ENCODE assay signal across 30 mouse cellular contexts in genomic region chr9:113762389-113762788, GRCm38 (mm10). TPM values are rescaled to one million over a fixed set of nuclear protein-coding genes. Genes with fewer than 3 reads are reported as not detected.
A peak's percentile ranks its signal among the peaks of the same experiment; 100 is the strongest.
DNase-seq lines count a peak whose midpoint lies in the region; ATAC-seq and TF ChIP-seq lines count a peak whose summit lies in the region.
"Had no signal": no experiment of that assay in that cellular context is flagged by ENCODE, and none has a peak within 500 bp of the region (broad histone marks: within the 10 kb centered on the region; RNA-seq: fewer than 3 reads in every experiment).

No protein-coding gene starts in this region.

- 61% methylated on average over 6 of the region's 6 CpGs for WGBS in kidney, embryonic 15.5 days
- WGBS in intestine, postnatal 0 days, result 46% methylated on average over 6 of the region's 6 CpGs

- no peak overlapping the region for H3K9ac ChIP-seq in kidney, embryonic 15.5 days
- no peak overlapping the region for H3K9ac ChIP-seq in intestine, postnatal 0 days (ENCODE audit: low read depth, low read length)
- H3K9ac ChIP-seq: embryonic facial prominence, embryonic 13.5 days; forebrain, embryonic 13.5 days; heart, embryonic 13.5 days; hindbrain, embryonic 14.5 days had no signal

- H3K27ac ChIP-seq in kidney, embryonic 15.5 days, result no peak overlapping the region
- H3K27ac ChIP-seq in intestine, postnatal 0 days (ENCODE audit: low read depth, low read length), result peak overlapping the region; percentile 51; the same call in 1 of the 2 replicates
- H3K27ac ChIP-seq: embryonic facial prominence, embryonic 10.5 days; embryonic facial prominence, embryonic 13.5 days; forebrain, embryonic 10.5 days; forebrain, embryonic 13.5 days; heart, adult 2 months; heart, embryonic 10.5 days; heart, embryonic 13.5 days; hindbrain, embryonic 14.5 days; hindbrain, postnatal 0 days had no signal

- H3K4me2 ChIP-seq in kidney, embryonic 15.5 days, result no peak overlapping the region
- H3K4me2 ChIP-seq in intestine, postnatal 0 days (replicated peaks; ENCODE audit: low read depth), result no peak overlapping the region
- H3K4me2 ChIP-seq: embryonic facial prominence, embryonic 13.5 days; forebrain, embryonic 13.5 days; heart, embryonic 13.5 days; hindbrain, embryonic 14.5 days had no signal

- H3K4me1 ChIP-seq in kidney, embryonic 15.5 days, result no peaks in the 10 kb centered on the region
- H3K4me1 ChIP-seq in megakaryocyte, embryonic 14.5 days, result peaks cover 7% of the 10 kb centered on the region
- H3K4me1 ChIP-seq in intestine, postnatal 0 days (replicated peaks; ENCODE audit: control insufficient read depth, insufficient read depth, low read length), result no peaks in the 10 kb centered on the region
- H3K4me1 ChIP-seq: embryonic facial prominence, embryonic 10.5 days; embryonic facial prominence, embryonic 13.5 days; forebrain, embryonic 10.5 days; forebrain, embryonic 13.5 days; heart, embryonic 10.5 days had no signal

- DNase-seq in kidney, postnatal 14 days, result no peak
- no peak for DNase-seq in thymus, postnatal 25 days
- DNase-seq: adrenal gland, adult 2 months; adrenal gland, postnatal 14 days; B cell, adult 2 months; cerebellum, adult 11 months; cerebellum, adult 2 months; cerebellum, postnatal 10 days; cerebellum, postnatal 36 days; embryo, embryonic 11 days; gastrocnemius, postnatal 10 days; gastrocnemius, postnatal 36 days; heart, adult 2 months; heart, postnatal 14 days; heart, postnatal 4 days had no signal

- H3K27me3 ChIP-seq in kidney, embryonic 15.5 days, result no peaks in the 10 kb centered on the region
- H3K27me3 ChIP-seq in megakaryocyte, embryonic 14.5 days (replicated peaks), result no peaks in the 10 kb centered on the region
- H3K27me3 ChIP-seq in intestine, postnatal 0 days (replicated peaks; ENCODE audit: control insufficient read depth, insufficient read depth, low read length), result no peaks in the 10 kb centered on the region
- H3K27me3 ChIP-seq: CH12.LX; embryonic facial prominence, embryonic 13.5 days; forebrain, embryonic 13.5 days; heart, embryonic 13.5 days had no signal

- no peak for TF ChIP-seq CTCF in intestine, postnatal 0 days (IDR thresholded peaks at IDR 0.05; ENCODE audit: low read depth)

- peaks cover 32% of the 10 kb centered on the region for H3K36me3 ChIP-seq in kidney, embryonic 15.5 days
- H3K36me3 ChIP-seq in megakaryocyte, embryonic 14.5 days (replicated peaks; ENCODE audit: low read length), result peaks cover 61% of the 10 kb centered on the region
- peaks cover 9% of the 10 kb centered on the region; the same call in 1 of the 2 replicates for H3K36me3 ChIP-seq in intestine, postnatal 0 days (ENCODE audit: control insufficient read depth, insufficient read depth)

- peak; percentile 66; the same call in 1 of the 2 replicates for ATAC-seq in kidney, embryonic 15.5 days (replicated peaks; ENCODE audit: low FRiP score)
- ATAC-seq in megakaryocyte, adult 5-6 weeks (ENCODE audit: poor library complexity, severe bottlenecking), result no peak
- ATAC-seq in intestine, postnatal 0 days, result peak; percentile 88
- ATAC-seq: forebrain, embryonic 13.5 days; forebrain, embryonic 16.5 days; hindbrain, postnatal 0 days had no signal

- no peak overlapping the region for H3K4me3 ChIP-seq in kidney, embryonic 15.5 days (replicated peaks)
- H3K4me3 ChIP-seq in megakaryocyte, embryonic 14.5 days (replicated peaks), result peak overlapping the region; percentile 35
- no peak overlapping the region for H3K4me3 ChIP-seq in intestine, postnatal 0 days (ENCODE audit: low read depth, low read length)
- H3K4me3 ChIP-seq: embryonic facial prominence, embryonic 10.5 days; embryonic facial prominence, embryonic 13.5 days; erythroblast, embryonic 14.5 days; forebrain, embryonic 10.5 days; forebrain, embryonic 13.5 days; heart, adult 2 months; heart, embryonic 10.5 days; heart, embryonic 13.5 days had no signal

- H3K9me3 ChIP-seq in kidney, embryonic 15.5 days (replicated peaks), result no peaks in the 10 kb centered on the region
- H3K9me3 ChIP-seq in megakaryocyte, embryonic 14.5 days, result peaks cover 14% of the 10 kb centered on the region
- H3K9me3 ChIP-seq in intestine, postnatal 0 days (ENCODE audit: control insufficient read depth), result no peaks in the 10 kb centered on the region
- H3K9me3 ChIP-seq: forebrain, embryonic 13.5 days; heart, embryonic 10.5 days; heart, embryonic 13.5 days had no signal

RNA-seq across cellular contexts. Expression of gene Clasp2, which starts 21.1 kb away (rescaled TPM):
- polyA plus RNA-seq in kidney, embryonic 15.5 days (2015; fragmentation: Nextera tagmentation; extraction: Ambion mirVana), result 25.4 and 25.6 TPM in 2 replicates
- 1.4 TPM in 2 replicates for polyA plus RNA-seq in megakaryocyte, embryonic 14.5 days (2012; ENCODE audit: insufficient read depth, low replicate concordance)
- 32.2 and 36.0 TPM in 2 replicates for total RNA-seq in megakaryocyte, adult 5-6 weeks (2015)
- total RNA-seq in megakaryocyte, adult 5-6 weeks (2017), result 32.2 and 35.8 TPM in 2 replicates
- polyA plus RNA-seq in intestine, postnatal 0 days (2015; fragmentation: Nextera tagmentation; extraction: Ambion mirVana), result 7.2 and 9.0 TPM in 2 replicates

RNA-seq across cellular contexts. Expression of gene Pdcd6ip, which starts 54.3 kb away (rescaled TPM):
- polyA plus RNA-seq in kidney, embryonic 15.5 days (2015; fragmentation: Nextera tagmentation; extraction: Ambion mirVana), result 76.4 and 79.6 TPM in 2 replicates
- polyA plus RNA-seq in megakaryocyte, embryonic 14.5 days (2012; ENCODE audit: insufficient read depth, low replicate concordance), result 335 and 525 TPM in 2 replicates
- total RNA-seq in megakaryocyte, adult 5-6 weeks (2015), result 152 and 166 TPM in 2 replicates
- 114 and 129 TPM in 2 replicates for total RNA-seq in megakaryocyte, adult 5-6 weeks (2017)
- polyA plus RNA-seq in intestine, postnatal 0 days (2015; fragmentation: Nextera tagmentation; extraction: Ambion mirVana), result 100 and 101 TPM in 2 replicates
